Mouse (Mus musculus): ENCODE results near the gene Angpt4.

DNA sequence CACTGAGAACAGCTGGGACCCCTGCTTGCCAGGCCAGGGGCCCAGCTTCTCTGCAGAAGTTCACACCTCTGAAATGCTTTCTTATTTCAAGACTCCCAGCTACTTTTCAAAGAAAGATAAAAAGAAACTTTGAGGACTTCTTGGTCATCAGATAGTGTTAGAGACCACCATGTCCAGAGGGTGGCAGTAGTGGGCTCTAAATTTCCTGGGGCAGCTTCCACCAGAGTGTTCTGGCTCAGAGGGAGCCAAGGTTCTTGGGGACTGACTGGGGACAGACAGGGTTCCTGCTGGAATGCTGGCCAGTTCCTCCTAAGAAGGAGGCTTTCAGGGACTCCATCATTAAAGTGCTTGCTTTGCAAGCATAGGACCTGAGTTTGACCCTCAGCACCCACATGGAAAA lies 36.5 kb upstream of the Angpt4 start:
- TF ChIP-seq EP300 (IDR thresholded peaks at IDR 0.05; ENCODE audit: low read depth): no peak
- no peak; the same call in 1 of the 2 replicates for TF ChIP-seq CTCF (IDR thresholded peaks at IDR 0.05; ENCODE audit: low read depth)
